Mouse (Mus musculus) 416B (cell line): ENCODE results near the gene Pik3r2.
"Not testable (repeated sequence)": the region's sequence is repeated elsewhere in the genome, so short reads cannot be mapped to it uniquely, and the experiment has no call there.

Experiments used
- DNase-seq: peaks from one replicate; pipeline ENCODE4 v3.0.0; 2011; ENCODE audit warnings: low read depth

Pik3r2 gene

DNA sequence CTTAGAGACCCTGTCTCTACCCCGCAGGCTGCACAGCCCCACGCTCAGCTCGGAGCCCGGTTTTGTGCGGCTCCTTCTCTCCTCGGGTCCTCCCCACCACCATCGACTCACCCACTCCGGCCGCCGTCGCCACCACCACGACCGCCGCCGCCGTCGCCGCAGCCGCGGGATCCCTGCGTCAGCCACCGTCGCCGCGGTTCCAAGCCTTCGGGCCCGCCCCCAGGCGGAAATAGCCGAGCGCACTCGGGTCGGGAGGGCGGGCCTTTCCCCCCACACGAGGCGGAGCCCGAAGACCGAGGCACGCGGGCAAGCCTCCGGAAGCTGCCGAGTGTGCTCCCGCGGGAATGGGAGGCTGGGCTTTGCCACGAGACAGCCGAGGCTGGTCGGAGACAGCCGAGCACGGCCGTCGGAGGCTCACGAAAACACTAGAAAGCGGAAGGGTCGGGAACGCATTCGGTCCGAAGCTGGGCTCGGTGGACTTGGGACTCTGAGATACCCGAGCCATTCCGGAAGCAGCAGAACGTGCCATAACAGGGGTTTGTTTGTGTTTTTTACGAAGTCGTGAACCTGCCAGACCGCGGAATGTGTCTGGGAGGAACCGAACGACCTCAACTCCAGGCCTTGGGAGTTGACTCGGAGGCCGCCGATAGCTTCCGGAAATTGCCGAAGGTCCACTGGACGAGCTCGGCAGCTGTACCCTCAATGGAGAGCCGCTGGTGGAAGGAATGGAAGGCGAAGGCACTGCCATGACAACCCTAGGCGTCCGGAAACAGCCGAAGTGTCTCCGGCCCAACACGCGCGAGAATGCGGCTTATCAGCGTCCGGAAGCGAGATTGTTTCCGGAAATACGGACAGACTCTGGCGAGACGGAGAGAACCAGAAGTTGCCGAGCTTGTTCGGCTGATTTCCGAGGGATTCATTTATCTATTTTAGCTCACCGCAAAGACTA lies at the start of gene Pik3r2:
Pik3r2 (minus strand) TSS at position 218 of the 949 bp plus-strand sequence.
- peak; percentile 96 for DNase-seq

- DNase-seq: no peak
These were observed 49.3 kb upstream of the Pik3r2 start for GRCm38 (mm10) chr8:70825816-70826215.

GRCm38 (mm10) chr8:70823802-70824201 lies 47.3 kb upstream of the Pik3r2 start:
- DNase-seq: no peak

DNA sequence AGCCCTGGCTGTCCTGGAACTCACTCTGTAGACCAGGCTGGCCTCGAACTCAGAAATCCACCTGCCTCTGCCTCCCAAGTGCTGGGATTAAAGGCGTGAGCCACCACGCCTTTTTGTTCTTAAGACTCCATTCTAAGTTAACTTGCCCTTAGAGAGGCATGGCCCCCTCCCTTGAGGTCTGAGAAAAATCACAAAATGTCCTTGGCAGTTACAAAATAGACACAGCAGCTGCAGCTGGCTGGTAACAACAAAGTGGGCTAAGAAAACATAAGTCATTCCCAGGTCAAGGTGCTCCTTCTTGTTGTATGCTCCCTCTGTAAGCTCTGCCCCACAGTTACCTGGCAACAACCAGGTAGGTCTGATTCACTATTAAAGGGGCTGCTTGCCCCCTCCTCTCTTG lies 46.1 kb upstream of the Pik3r2 start:
- DNase-seq: not testable (repeated sequence)

- no peak for DNase-seq
These were observed 45.5 kb upstream of the Pik3r2 start for GRCm38 (mm10) chr8:70821992-70822391.

DNA sequence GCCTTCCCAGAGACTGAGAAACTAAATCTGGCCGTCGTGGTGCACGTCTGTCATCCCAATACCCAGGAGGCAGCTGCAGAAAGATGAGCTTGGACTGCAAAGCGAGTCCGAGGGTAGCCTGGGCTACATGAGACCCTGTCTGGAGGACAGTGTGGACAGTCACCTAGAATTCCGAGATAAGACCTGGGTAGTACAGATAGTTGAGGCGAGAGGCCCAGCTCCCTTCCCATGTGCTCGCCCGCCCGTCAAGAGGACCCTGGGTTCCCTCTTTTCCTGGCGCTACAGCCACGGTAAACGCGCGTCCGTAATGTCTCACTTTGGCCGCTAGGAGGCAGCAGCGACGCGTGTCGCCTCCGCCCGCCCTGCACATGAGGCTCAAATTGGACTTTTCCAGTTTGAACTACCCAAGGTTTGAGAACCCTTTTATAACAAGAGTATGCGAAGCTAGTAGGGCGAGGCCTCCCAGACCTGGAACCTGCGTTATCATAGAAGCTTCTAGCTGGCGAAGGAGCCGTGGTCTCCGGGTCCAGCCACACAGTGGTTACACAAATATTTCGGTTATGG lies 45.0 kb upstream of the Pik3r2 start:
- DNase-seq: peak; percentile 72

- DNase-seq: peak; percentile 83
These were observed 43.8 kb upstream of the Pik3r2 start for GRCm38 (mm10) chr8:70820101-70820935.

DNA sequence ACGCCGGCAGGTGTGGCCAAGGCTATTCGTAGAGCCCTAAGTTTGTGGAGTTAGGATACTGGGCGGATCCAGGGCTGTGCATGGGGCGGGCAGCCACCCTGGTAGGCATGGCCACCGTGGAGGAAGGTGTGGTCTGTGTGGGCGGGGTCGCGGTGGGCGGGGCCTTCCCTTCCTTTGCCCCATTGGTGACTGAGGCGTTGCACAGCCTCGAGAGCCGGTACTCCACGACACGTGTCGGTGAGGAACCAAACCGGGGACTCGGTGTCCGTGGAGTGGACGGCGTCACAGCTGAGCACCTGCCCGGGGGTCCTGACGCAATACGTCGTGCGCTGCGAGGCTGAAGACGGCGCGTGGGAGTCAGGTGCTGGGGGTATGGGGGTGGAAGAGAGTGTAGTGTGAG lies 40.2 kb upstream of the Pik3r2 start:
- peak; percentile 37 for DNase-seq

GRCm38 (mm10) chr8:70812885-70813284 lies 36.4 kb upstream of the Pik3r2 start:
- no peak for DNase-seq

- no peak for DNase-seq
These were observed 35.5 kb upstream of the Pik3r2 start for GRCm38 (mm10) chr8:70812055-70812454.

- DNase-seq: peak; percentile 81
These were observed 34.6 kb upstream of the Pik3r2 start for GRCm38 (mm10) chr8:70810962-70811680.

DNA sequence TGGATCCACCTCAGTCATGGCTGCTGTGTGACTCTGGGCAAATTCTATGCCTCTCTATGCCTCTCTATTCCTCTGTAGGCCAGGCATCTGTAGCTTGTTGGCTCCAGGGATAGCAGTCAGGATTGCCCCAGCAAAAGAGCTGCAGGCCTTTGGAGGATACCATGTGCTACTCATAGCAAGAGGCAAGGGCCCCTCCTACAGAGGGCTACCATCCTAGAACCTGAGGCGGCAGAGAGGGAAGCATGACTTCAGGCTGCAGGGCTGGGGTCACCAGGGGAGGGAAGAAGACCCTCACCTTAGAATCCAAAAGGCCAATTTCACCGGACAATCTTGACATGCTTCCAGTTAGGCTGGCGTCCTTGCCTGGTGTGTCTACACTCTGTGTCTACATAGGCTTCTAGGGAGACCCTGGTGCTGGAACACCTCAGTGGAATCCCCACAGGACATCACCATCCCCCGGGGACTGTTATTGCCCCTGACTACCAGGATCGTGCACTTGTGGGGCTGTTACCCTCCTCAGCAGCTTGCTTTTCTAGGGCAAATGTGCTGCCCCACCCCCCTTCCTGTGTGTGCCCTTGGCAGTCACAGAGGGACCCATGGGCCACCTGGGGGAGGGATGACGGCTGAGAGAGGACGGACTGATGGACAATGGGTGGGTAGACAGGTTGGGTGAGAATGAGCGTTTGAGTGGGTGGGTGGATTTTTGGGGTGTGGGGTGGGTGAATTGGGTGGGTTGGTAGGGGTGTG lies 32.6 kb upstream of the Pik3r2 start:
- DNase-seq: no peak

- no peak for DNase-seq
These were observed 31.7 kb upstream of the Pik3r2 start, which contains the start of gene Il12rb1 for GRCm38 (mm10) chr8:70808239-70808638. Il12rb1 (plus strand) TSS chr8:70808449.

DNA sequence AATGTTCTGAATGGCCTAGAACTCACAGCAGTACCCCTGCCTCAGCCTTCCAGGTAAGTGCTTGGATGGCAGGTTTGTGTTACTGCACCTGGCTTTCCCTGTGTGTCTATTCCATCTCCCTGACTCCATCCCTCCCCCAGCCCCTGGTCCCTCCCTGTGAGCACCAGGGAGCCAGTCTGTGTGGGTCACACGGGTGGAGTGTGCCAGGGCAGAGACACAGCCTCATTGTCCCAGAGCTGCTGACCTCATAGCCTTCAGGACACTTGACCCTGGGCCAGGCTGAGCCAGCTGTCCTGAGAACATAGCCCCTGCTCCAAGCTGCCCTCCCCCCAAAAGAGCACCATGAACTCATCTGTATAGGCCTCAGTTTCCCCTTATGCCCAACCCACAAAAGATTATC lies 30.8 kb upstream of the Pik3r2 start:
- no peak for DNase-seq

DNA sequence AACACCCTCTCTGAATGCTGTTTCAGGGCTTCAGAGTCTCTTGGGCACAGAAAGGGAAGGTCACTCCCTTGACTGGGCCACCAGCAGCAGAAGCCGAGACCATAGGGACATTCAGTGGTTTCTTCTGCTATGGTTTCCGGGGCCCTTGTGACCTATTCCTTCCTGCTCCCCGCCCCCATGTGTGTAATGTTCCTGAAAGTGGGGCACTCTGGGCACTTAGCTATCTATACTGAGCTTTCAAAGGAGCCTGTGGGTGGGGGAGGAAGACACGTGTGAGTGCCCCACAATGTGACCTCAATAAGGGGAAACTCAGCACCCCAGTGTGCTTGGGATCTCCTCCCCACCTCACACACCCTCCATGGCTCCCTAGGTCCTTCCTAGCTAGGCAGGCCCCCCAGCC lies 30.0 kb upstream of the Pik3r2 start:
- peak; percentile 65 for DNase-seq

GRCm38 (mm10) chr8:70804481-70805206 lies 28.1 kb upstream of the Pik3r2 start, which contains the start of gene Mast3:
Mast3 (minus strand) TSS chr8:70805054.
- peak; percentile 87 for DNase-seq

- DNase-seq: peak; percentile 71
These were observed 27.4 kb upstream of the Pik3r2 start for GRCm38 (mm10) chr8:70803761-70804480.

- no peak for DNase-seq
These were observed 26.4 kb upstream of the Pik3r2 start for GRCm38 (mm10) chr8:70802786-70803510.

GRCm38 (mm10) chr8:70801830-70802229 lies 25.3 kb upstream of the Pik3r2 start:
- no peak for DNase-seq
